Mouse (Mus musculus) cortical plate, adult 2 months (tissue): ENCODE data around the gene Cacna2d2.
A peak's percentile ranks its signal among the peaks of the same experiment; 100 is the strongest.

Experiments
- CTCF ChIP-seq: fragments of 200-500 bp; IDR thresholded peaks from 2 replicates; pipeline ENCODE4 v1.5.1; 2011; ENCODE audit warnings: mild to moderate bottlenecking, control low read depth, low read length; ENCODE audit not compliant: insufficient read depth; ENCODE audit errors: extremely low read depth
- POLR2A ChIP-seq: fragments of 200-500 bp; IDR thresholded peaks from 2 replicates; pipeline ENCODE4 v1.6.1; 2011; ENCODE audit warnings: mild to moderate bottlenecking, low read length, control low read depth; ENCODE audit not compliant: insufficient read depth; ENCODE audit errors: extremely low read depth

DNA sequence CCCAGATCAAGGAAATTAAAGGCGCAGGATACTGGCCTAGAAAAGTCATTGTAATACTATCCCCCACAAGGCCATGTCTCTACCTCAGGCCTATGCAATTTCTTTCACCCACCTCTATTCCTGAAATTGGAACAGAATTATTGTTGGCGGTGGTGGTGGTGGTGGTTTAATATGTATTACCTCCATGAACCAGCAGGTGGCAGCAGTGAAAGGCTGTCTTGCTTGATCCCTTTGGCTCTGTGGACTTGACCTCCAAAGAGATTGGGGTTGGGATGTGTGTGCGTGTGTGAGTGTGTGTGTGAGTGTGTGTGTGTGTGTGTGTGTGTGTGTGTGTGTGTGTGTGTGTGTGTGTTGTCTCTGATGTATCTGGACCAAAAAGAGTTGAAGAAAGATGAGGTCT is 32.8 kb upstream of the Cacna2d2 start:
- no peak for TF ChIP-seq POLR2A
- peak; percentile 75 for TF ChIP-seq CTCF
